Mouse (Mus musculus): ENCODE results near the gene Sprr2j-ps. TPM values are rescaled to one million over a fixed set of nuclear protein-coding genes. Genes with fewer than 3 reads are reported as not detected.

Gene Sprr2j-ps
- not detected in 2 replicates for polyA plus RNA-seq (2014; fragmentation: Nextera tagmentation; extraction: Ambion mirVana)

DNA sequence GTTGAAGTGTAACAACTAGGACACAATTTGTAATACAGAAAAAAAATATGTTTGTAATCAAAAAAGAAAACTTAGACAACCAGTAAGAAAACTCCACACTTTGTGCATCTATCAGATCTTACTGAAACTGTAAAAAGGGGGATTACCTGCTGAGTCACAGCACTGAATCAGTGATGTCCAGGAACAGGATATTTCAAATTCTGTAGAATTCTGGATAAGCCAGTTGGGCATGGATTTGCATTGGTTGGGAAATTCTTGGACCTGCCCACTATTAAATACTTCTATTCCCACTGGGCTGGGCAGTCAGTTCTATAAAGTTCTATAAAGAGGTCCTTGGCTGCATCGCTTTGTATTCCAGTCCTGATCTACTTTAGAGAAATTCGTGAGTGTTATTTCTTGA lies at the start of gene Sprr2j-ps:
Sprr2j-ps (plus strand) TSS at position 301 of the 400 bp plus-strand sequence.
- no peak within 1 kb of the TSS for H3K9ac ChIP-seq (ENCODE audit: low read depth, low read length)
- DNase-seq (ENCODE audit: low spot score) (no peak), ATAC-seq (replicated peaks; ENCODE audit: low FRiP score) (no peak)
- H3K4me3 ChIP-seq (ENCODE audit: low read depth, low read length) = no peak within 1 kb of the TSS
- no peak within 1 kb of the TSS for H3K4me2 ChIP-seq
- no peak within 1 kb of the TSS for H3K27ac ChIP-seq (ENCODE audit: low read depth, low read length)
- H3K27me3 ChIP-seq (replicated peaks; ENCODE audit: control insufficient read depth, insufficient read depth, low read length) = no peaks in the 10 kb centered on the region
- H3K36me3 ChIP-seq (ENCODE audit: control insufficient read depth, insufficient read depth, low read length) = no peaks in the 10 kb centered on the region
- H3K9me3 ChIP-seq (ENCODE audit: control insufficient read depth, low read length) = no peaks in the 10 kb centered on the region
- WGBS = 87% methylated on average over 2 of the region's 2 CpGs
- H3K4me1 ChIP-seq (replicated peaks; ENCODE audit: control insufficient read depth, insufficient read depth, low read length) = no peaks in the 10 kb centered on the region

DNA sequence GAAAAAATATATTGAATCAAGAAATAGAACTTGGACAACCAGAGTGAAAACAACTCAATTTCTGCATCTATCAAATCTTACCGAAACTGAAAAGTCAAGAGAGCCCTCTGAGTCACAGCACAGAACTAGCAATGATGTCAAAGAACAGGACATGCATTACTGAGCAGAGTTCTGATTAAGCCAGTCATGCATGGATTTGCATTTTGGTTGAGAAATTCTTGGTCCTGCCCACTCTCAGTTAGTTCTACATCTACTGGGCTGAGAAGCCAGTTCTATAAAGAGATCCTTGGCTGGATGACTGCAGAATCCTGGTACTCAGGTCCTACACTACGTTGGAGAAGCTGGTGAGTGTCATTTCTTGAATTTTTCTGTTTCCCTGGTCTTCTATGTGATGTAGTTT lies 44.3 kb upstream of the Sprr2j-ps start:
- H3K4me2 ChIP-seq = no peak overlapping the region
- ATAC-seq (replicated peaks; ENCODE audit: low FRiP score) (no peak), DNase-seq (ENCODE audit: low spot score) (no peak)
- H3K4me1 ChIP-seq (replicated peaks; ENCODE audit: control insufficient read depth, insufficient read depth, low read length) = no peaks in the 10 kb centered on the region
- H3K9ac ChIP-seq (ENCODE audit: low read depth, low read length) = no peak overlapping the region
- H3K9me3 ChIP-seq (ENCODE audit: control insufficient read depth, low read length) = no peaks in the 10 kb centered on the region
- H3K27ac ChIP-seq (ENCODE audit: low read depth, low read length) = no peak overlapping the region
- WGBS = 65% methylated on average over 2 of the region's 2 CpGs
- H3K4me3 ChIP-seq (ENCODE audit: low read depth, low read length) = no peak overlapping the region
- H3K36me3 ChIP-seq (ENCODE audit: control insufficient read depth, insufficient read depth, low read length) = no peaks in the 10 kb centered on the region
- no peaks in the 10 kb centered on the region for H3K27me3 ChIP-seq (replicated peaks; ENCODE audit: control insufficient read depth, insufficient read depth, low read length)

DNA sequence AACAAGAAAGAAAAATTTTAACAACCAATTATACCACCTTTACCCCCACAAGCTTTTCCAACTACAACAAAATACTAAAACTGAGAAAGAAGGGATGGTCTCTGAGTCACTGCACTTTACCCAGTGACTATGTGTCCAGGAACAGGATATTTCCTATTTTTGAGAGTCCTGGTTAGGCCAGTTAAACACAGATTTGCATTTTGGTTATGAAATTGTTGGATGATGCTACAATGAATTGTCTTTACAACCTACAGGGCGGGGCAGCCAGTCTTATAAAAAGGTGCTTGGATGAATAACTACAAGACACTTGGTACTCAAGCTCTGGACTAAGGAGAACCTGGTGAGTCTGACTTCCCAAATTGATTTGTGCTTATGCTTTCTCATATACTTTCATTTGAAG lies 32.5 kb upstream of the Sprr2j-ps start, which contains the start of gene Sprr2h:
Sprr2h (plus strand) TSS at position 301 of the 400 bp plus-strand sequence.
- Histone ChIP-seq H3K9ac (ENCODE audit: low read depth, low read length) (no peak within 1 kb of the TSS), H3K4me1 (replicated peaks; ENCODE audit: control insufficient read depth, insufficient read depth, low read length) (no peaks in the 10 kb centered on the region), H3K27me3 (replicated peaks; ENCODE audit: control insufficient read depth, insufficient read depth, low read length) (no peaks in the 10 kb centered on the region), H3K4me2 (no peak within 1 kb of the TSS), H3K36me3 (ENCODE audit: control insufficient read depth, insufficient read depth, low read length) (no peaks in the 10 kb centered on the region), H3K27ac (ENCODE audit: low read depth, low read length) (no peak within 1 kb of the TSS), H3K9me3 (ENCODE audit: control insufficient read depth, low read length) (no peaks in the 10 kb centered on the region), H3K4me3 (ENCODE audit: low read depth, low read length) (no peak within 1 kb of the TSS)
- DNase-seq (ENCODE audit: low spot score) (no peak), ATAC-seq (replicated peaks; ENCODE audit: low FRiP score) (no peak)
- 69% methylated on average over 1 of the region's 1 CpGs for WGBS

DNA sequence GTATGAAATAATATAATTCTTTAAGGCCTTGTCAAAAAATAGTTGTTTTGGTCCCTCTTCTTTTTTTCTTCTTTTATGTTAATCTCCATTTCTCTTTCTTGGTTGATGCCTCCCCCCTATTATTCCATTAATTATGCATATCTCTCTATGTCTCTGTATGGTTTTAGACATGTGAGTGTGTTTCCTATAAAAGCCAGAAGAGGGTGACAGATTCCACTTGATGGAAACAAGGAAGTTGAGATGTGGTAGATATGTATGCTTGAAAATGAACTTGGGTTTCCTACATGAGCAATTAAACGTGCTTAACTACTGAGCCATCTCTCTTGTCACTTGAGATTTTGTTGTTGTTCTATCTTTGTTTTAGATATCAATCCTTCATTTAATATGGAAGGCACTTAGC lies 23.6 kb upstream of the Sprr2j-ps start:
- H3K4me3 ChIP-seq (ENCODE audit: low read depth, low read length) = no peak overlapping the region
- no peaks in the 10 kb centered on the region for H3K9me3 ChIP-seq (ENCODE audit: control insufficient read depth, low read length)
- H3K27me3 ChIP-seq (replicated peaks; ENCODE audit: control insufficient read depth, insufficient read depth, low read length) = no peaks in the 10 kb centered on the region
- ATAC-seq (replicated peaks; ENCODE audit: low FRiP score) (no peak), DNase-seq (ENCODE audit: low spot score) (no peak)
- 42% methylated on average over 1 of the region's 1 CpGs for WGBS
- no peak overlapping the region for H3K9ac ChIP-seq (ENCODE audit: low read depth, low read length)
- H3K4me1 ChIP-seq (replicated peaks; ENCODE audit: control insufficient read depth, insufficient read depth, low read length) = no peaks in the 10 kb centered on the region
- no peak overlapping the region for H3K27ac ChIP-seq (ENCODE audit: low read depth, low read length)
- H3K4me2 ChIP-seq = no peak overlapping the region
- no peaks in the 10 kb centered on the region for H3K36me3 ChIP-seq (ENCODE audit: control insufficient read depth, insufficient read depth, low read length)

DNA sequence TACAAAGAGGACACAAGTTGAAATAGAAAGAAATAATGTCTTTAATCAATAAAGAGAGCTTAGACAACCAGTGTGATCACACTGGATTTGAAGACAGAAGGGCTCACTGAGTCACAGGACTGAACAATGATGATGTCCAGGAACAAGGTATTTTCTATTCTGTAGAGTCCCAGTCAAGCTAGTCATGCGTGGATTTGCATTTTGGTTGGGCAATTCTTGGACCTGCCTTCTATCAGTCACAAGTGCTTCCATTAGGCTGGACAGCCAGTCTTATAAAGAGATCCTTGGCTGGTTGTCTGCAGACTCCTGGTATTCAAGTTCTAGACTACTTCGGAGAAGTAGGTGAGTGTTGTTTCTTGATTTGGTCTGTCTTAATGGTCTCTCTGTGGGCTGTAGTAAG lies 10.2 kb upstream of the Sprr2j-ps start, which contains the start of gene Sprr2i:
Sprr2i (plus strand) TSS at position 301 of the 400 bp plus-strand sequence.
- Histone ChIP-seq H3K36me3 (ENCODE audit: control insufficient read depth, insufficient read depth, low read length) (no peaks in the 10 kb centered on the region), H3K27me3 (replicated peaks; ENCODE audit: control insufficient read depth, insufficient read depth, low read length) (no peaks in the 10 kb centered on the region), H3K27ac (ENCODE audit: low read depth, low read length) (no peak within 1 kb of the TSS), H3K9me3 (ENCODE audit: control insufficient read depth, low read length) (no peaks in the 10 kb centered on the region), H3K4me3 (ENCODE audit: low read depth, low read length) (no peak within 1 kb of the TSS), H3K9ac (ENCODE audit: low read depth, low read length) (no peak within 1 kb of the TSS), H3K4me2 (no peak within 1 kb of the TSS), H3K4me1 (replicated peaks; ENCODE audit: control insufficient read depth, insufficient read depth, low read length) (no peaks in the 10 kb centered on the region)
- ATAC-seq (replicated peaks; ENCODE audit: low FRiP score) (no peak), DNase-seq (ENCODE audit: low spot score) (no peak)
- 85% methylated on average over 2 of the region's 2 CpGs for WGBS

DNA sequence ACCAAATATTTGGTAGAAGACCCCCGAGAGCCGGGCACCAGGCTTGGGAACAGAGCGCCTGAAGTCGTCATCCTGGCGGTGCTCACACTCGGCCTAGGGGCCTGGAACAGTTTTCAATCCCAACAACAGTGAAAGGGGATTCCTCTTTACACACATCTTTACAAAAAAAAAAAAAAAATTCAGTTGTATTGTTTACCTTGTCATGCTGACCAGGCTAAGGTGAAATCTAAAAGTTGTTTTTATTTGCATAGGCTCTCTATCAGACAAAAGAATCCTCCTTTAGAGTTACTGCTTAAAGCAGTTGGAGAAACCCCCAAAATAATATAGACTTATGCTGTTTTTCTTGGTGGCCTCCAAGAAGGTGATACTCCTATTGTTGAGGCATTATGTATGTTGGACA lies 11.4 kb downstream of the Sprr2j-ps start, which contains the start of gene Gm9774:
Gm9774 (minus strand) TSS at position 101 of the 400 bp plus-strand sequence.
- Histone ChIP-seq H3K27ac (ENCODE audit: low read depth, low read length) (no peak within 1 kb of the TSS), H3K9me3 (ENCODE audit: control insufficient read depth, low read length) (no peaks in the 10 kb centered on the region), H3K27me3 (replicated peaks; ENCODE audit: control insufficient read depth, insufficient read depth, low read length) (no peaks in the 10 kb centered on the region), H3K4me2 (no peak within 1 kb of the TSS), H3K36me3 (ENCODE audit: control insufficient read depth, insufficient read depth, low read length) (no peaks in the 10 kb centered on the region), H3K9ac (ENCODE audit: low read depth, low read length) (no peak within 1 kb of the TSS), H3K4me1 (replicated peaks; ENCODE audit: control insufficient read depth, insufficient read depth, low read length) (no peaks in the 10 kb centered on the region), H3K4me3 (ENCODE audit: low read depth, low read length) (no peak within 1 kb of the TSS)
- DNase-seq (ENCODE audit: low spot score) (no peak), ATAC-seq (replicated peaks; ENCODE audit: low FRiP score) (no peak)
- WGBS = 91% methylated on average over 6 of the region's 6 CpGs

DNA sequence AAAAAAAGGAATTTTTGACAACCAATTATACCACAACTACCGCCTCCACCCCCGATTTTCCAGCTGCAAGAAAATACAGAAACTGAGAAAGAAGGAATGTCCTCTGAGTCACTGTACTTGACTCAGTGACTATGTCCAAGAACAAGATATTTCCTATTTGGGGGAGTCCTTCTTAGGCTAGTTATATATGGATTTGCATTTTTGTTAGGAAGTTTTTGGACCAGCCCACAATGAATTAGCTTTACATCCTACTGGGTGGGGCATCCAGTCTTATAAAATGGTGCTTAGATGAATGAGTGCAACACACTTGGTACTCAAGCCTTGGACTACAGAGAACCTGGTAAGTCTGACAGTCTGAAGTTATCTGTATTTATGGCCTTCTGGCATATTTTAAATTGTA lies 14.4 kb downstream of the Sprr2j-ps start, which contains the start of gene Sprr2k:
Sprr2k (plus strand) TSS at position 301 of the 400 bp plus-strand sequence.
- no peak within 1 kb of the TSS for H3K27ac ChIP-seq (ENCODE audit: low read depth, low read length)
- H3K9ac ChIP-seq (ENCODE audit: low read depth, low read length) = no peak within 1 kb of the TSS
- no peaks in the 10 kb centered on the region for H3K27me3 ChIP-seq (replicated peaks; ENCODE audit: control insufficient read depth, insufficient read depth, low read length)
- H3K4me3 ChIP-seq (ENCODE audit: low read depth, low read length) = no peak within 1 kb of the TSS
- H3K9me3 ChIP-seq (ENCODE audit: control insufficient read depth, low read length) = no peaks in the 10 kb centered on the region
- H3K36me3 ChIP-seq (ENCODE audit: control insufficient read depth, insufficient read depth, low read length) = no peaks in the 10 kb centered on the region
- H3K4me2 ChIP-seq = no peak within 1 kb of the TSS
- WGBS = 90% methylated on average over 2 of the region's 2 CpGs
- H3K4me1 ChIP-seq (replicated peaks; ENCODE audit: control insufficient read depth, insufficient read depth, low read length) = no peaks in the 10 kb centered on the region
- DNase-seq (ENCODE audit: low spot score) = no peak
- no peak for ATAC-seq (replicated peaks; ENCODE audit: low FRiP score)

DNA sequence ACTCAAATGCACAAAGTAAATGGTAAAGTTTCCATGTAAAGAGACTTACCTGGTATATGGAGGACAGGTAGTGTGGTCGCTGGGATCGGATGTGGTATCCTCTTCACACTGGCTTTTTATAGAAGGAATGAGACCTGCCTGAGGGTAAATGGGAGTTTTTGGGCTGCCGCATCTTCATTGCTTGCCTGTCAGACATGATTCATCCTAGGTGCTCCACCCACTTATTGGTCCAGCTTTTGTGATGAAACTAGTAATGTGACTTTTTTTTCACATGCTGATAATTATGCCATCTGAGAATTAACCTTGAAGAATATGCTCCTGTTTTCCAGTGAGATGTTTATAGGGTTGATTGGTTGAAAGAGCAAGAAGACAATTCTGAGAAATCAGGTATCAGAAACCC lies 20.8 kb downstream of the Sprr2j-ps start, which contains the start of gene Sprr1b:
Sprr1b (minus strand) TSS at position 101 of the 400 bp plus-strand sequence.
- no peak for DNase-seq (ENCODE audit: low spot score)

DNA sequence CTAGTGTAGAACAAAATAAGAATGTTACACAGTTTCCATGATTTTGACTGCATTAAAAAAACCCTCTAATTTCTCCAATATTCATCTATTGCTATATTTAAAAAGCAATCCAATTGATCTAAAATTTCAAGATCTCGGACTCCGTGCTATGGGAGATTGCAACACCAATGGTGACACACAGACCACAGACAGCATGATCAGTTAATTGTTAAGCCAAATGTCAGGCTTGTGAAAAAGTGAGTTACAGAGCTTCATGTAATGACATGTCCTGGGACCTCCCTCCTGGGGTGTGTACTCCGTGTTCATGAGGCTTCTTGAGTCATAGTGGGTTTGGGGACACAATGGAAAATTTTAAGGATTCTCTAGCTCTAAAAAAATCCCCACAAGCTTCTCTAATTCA lies 22.3 kb downstream of the Sprr2j-ps start:
- 89% methylated on average over 3 of the region's 3 CpGs for WGBS
- no peak overlapping the region for H3K27ac ChIP-seq (ENCODE audit: low read depth, low read length)
- H3K4me2 ChIP-seq = no peak overlapping the region
- no peak for DNase-seq (ENCODE audit: low spot score)
- no peak for ATAC-seq (replicated peaks; ENCODE audit: low FRiP score)
- no peaks in the 10 kb centered on the region for H3K4me1 ChIP-seq (replicated peaks; ENCODE audit: control insufficient read depth, insufficient read depth, low read length)
- H3K9ac ChIP-seq (ENCODE audit: low read depth, low read length) = no peak overlapping the region
- H3K27me3 ChIP-seq (replicated peaks; ENCODE audit: control insufficient read depth, insufficient read depth, low read length) = no peaks in the 10 kb centered on the region
- H3K4me3 ChIP-seq (ENCODE audit: low read depth, low read length) = no peak overlapping the region
- no peaks in the 10 kb centered on the region for H3K9me3 ChIP-seq (ENCODE audit: control insufficient read depth, low read length)
- no peaks in the 10 kb centered on the region for H3K36me3 ChIP-seq (ENCODE audit: control insufficient read depth, insufficient read depth, low read length)

More for the DNA sequence above, 20.8 kb downstream of the Sprr2j-ps start, which contains the start of gene Sprr1b:
- no peak for ATAC-seq (replicated peaks; ENCODE audit: low FRiP score)
- Histone ChIP-seq H3K9me3 (ENCODE audit: control insufficient read depth, low read length) (no peaks in the 10 kb centered on the region), H3K27me3 (replicated peaks; ENCODE audit: control insufficient read depth, insufficient read depth, low read length) (no peaks in the 10 kb centered on the region), H3K27ac (ENCODE audit: low read depth, low read length) (no peak within 1 kb of the TSS), H3K36me3 (ENCODE audit: control insufficient read depth, insufficient read depth, low read length) (no peaks in the 10 kb centered on the region), H3K4me1 (replicated peaks; ENCODE audit: control insufficient read depth, insufficient read depth, low read length) (no peaks in the 10 kb centered on the region), H3K4me2 (no peak within 1 kb of the TSS), H3K4me3 (ENCODE audit: low read depth, low read length) (no peak within 1 kb of the TSS), H3K9ac (ENCODE audit: low read depth, low read length) (no peak within 1 kb of the TSS)
- 85% methylated on average over 3 of the region's 3 CpGs for WGBS
